Mouse (Mus musculus) left cerebral cortex, adult 2 months (tissue): ENCODE measurements around the gene Zfp36l2. TPM values are rescaled to one million over a fixed set of nuclear protein-coding genes. Genes with fewer than 3 reads are reported as not detected.

Source experiments
- DNase-seq, 2 experiments: peaks; one replicate each; pipeline ENCODE4 v3.0.0; 2021 to 2022; ENCODE audit warnings: low spot score in 2 of 2, mixed read lengths in 1 of 2; ENCODE audit errors: extremely low spot score in 1 of 2
- H3K27ac ChIP-seq: fragments of 200-600 bp; 2 replicates; pipeline ENCODE4 v1.8.1; 2022
- H3K4me3 ChIP-seq: fragments of 200-600 bp; 2 replicates; pipeline ENCODE4 v1.8.1; 2022
- CTCF ChIP-seq: fragments of 200-600 bp; IDR thresholded peaks from 2 replicates; pipeline ENCODE4 v1.8.1; 2022; ENCODE audit warnings: antibody characterized with exemption, mild to moderate bottlenecking, moderate library complexity
- intact Hi-C: fragments of 180-260 bp; cut with DNase I; formaldehyde crosslinking; loops from one replicate; pipeline ENCODE4 v1.15.1; 2025
- total RNA-seq, 2 experiments: library from RNA; stranded (reverse); gene quantifications; 2 replicates each; pipeline ENCODE4 v1.2.3; 2021

Zfp36l2 gene
- total RNA-seq, 2 experiments from 2014 or later: 22.5 to 24.3 TPM

GRCm38 (mm10) chr17:84163066-84163785, 24.5 kb downstream of the Zfp36l2 start:
- intact Hi-C loops: no loop called here
- no peak for TF ChIP-seq CTCF
- Histone ChIP-seq H3K27ac (no peak overlapping the region), H3K4me3 (no peak overlapping the region)
- no peak for DNase-seq

GRCm38 (mm10) chr17:84162211-84162760, 25.5 kb downstream of the Zfp36l2 start:
- Histone ChIP-seq H3K4me3 (no peak overlapping the region), H3K27ac (no peak overlapping the region)
- no peak for TF ChIP-seq CTCF
- intact Hi-C loops: no loop called here
- DNase-seq: no peak

- DNase-seq: no peak
- intact Hi-C loops: no loop called here
- no peak for TF ChIP-seq CTCF
- H3K27ac ChIP-seq: no peak overlapping the region
- H3K4me3 ChIP-seq: no peak overlapping the region
Observed at GRCm38 (mm10) chr17:84161231-84161854, 26.4 kb downstream of the Zfp36l2 start.

- intact Hi-C loops: no loop called here
- no peak for TF ChIP-seq CTCF
- Histone ChIP-seq H3K27ac (no peak overlapping the region), H3K4me3 (no peak overlapping the region)
- DNase-seq: no peak
Observed at GRCm38 (mm10) chr17:84158891-84159290, 28.9 kb downstream of the Zfp36l2 start.

GRCm38 (mm10) chr17:84158461-84158795, 29.3 kb downstream of the Zfp36l2 start:
- Histone ChIP-seq H3K4me3 (no peak overlapping the region), H3K27ac (no peak overlapping the region)
- intact Hi-C loops: no loop called here
- no peak for DNase-seq
- TF ChIP-seq CTCF: no peak

GRCm38 (mm10) chr17:84157743-84158460, 29.8 kb downstream of the Zfp36l2 start:
- TF ChIP-seq CTCF: no peak
- intact Hi-C loops: no loop called here
- DNase-seq: no peak
- Histone ChIP-seq H3K27ac (no peak overlapping the region), H3K4me3 (no peak overlapping the region)

GRCm38 (mm10) chr17:84156748-84157742, 30.7 kb downstream of the Zfp36l2 start:
- no peak for TF ChIP-seq CTCF
- H3K27ac ChIP-seq: no peak overlapping the region
- intact Hi-C loops: no loop called here
- H3K4me3 ChIP-seq: no peak overlapping the region
- DNase-seq: no peak

- intact Hi-C loops: no loop called here
- no peak for TF ChIP-seq CTCF
- Histone ChIP-seq H3K27ac (no peak overlapping the region), H3K4me3 (no peak overlapping the region)
- DNase-seq: no peak
Observed at GRCm38 (mm10) chr17:84156227-84156573, 31.5 kb downstream of the Zfp36l2 start.

- no peak for TF ChIP-seq CTCF
- H3K27ac ChIP-seq: no peak overlapping the region
- DNase-seq: no peak
- intact Hi-C loops: no loop called here
- H3K4me3 ChIP-seq: no peak overlapping the region
Observed at GRCm38 (mm10) chr17:84155516-84156226, 32.1 kb downstream of the Zfp36l2 start.

GRCm38 (mm10) chr17:84155029-84155338, 32.8 kb downstream of the Zfp36l2 start:
- Histone ChIP-seq H3K27ac (no peak overlapping the region), H3K4me3 (no peak overlapping the region)
- intact Hi-C loops: no loop called here
- no peak for DNase-seq
- TF ChIP-seq CTCF: no peak
